In the genomic region with DNA sequence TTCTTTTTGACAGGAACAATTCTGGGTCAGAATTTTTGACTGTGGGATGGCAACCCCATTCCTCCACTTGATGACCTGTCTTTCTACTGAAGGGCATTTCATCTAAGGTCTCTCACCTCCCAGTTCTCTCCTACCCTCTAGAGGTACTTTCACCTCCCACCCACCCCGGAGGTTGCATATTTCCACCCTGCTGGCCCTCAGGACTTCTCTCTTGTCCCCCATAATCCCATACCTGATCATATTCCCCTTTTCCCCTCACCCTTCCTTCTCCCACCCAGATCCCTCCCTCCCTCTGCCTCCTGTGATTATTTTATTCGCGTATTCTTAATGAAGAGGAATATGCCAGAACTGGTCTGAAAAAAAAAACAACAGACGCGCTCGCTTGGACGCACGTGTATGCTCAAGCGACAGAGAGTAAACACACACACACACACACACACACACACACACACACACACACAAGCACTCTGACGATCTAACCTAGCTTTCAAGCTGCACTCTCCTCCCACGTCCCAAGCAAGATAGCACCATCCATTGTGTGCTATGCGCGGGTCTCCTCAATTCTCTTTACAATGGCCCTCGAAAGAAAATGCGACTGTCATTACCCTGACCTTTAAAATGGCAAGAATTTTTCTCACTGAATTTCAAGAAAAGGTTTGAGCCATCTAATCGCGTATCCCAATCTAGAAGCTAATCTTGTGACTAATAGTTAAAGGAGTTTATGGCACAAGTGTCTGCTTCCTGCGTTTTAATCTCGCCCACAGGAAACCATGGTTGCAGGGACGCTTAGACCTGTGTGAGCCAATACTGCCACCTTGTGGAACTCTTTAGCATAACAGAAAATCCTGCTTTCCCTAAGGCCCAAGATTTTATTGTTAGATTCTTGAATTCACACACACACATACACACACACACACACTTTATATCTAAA, we compare ENCODE assay signal across 8 mouse cellular contexts.
DNase-seq lines count a peak whose midpoint lies in the region; ATAC-seq and TF ChIP-seq lines count a peak whose summit lies in the region.

No protein-coding gene starts in this region.

- intact Hi-C loops in left cerebral cortex, postnatal 4 days (cut with DNase I) = loop anchor here (5.0 kb wide), 1 partner anchor 1392 kb away; the partner anchor contains the start of gene Grid2

- TF ChIP-seq CTCF in cortical plate, adult 2 months (IDR thresholded peaks at IDR 0.05; ENCODE audit: extremely low read depth, insufficient read depth, low read length) = peak; percentile 93
- peak; percentile 83 for TF ChIP-seq CTCF in kidney, adult 2 months (conservative IDR thresholded peaks at IDR 0.05; ENCODE audit: insufficient read depth, insufficient read length, low read depth, low read length)

- H3K9me3 ChIP-seq in midbrain, embryonic 11.5 days (ENCODE audit: control insufficient read depth, low read length) = no peaks in the 10 kb centered on the region
- no peaks in the 10 kb centered on the region for H3K9me3 ChIP-seq in stomach, embryonic 16.5 days (replicated peaks; ENCODE audit: control insufficient read depth, low read length)

- H3K4me3 ChIP-seq in cortical plate, adult 2 months (ENCODE audit: insufficient read depth, low read length) = peak overlapping the region; percentile 51
- peak overlapping the region; percentile 39; the same call in 1 of the 2 replicates for H3K4me3 ChIP-seq in kidney, adult 2 months (ENCODE audit: insufficient read depth, low read depth, low read length)
- H3K4me3 ChIP-seq in midbrain, embryonic 11.5 days (ENCODE audit: low read depth, low read length) = peak overlapping the region; percentile 18; the same call in 1 of the 2 replicates
- H3K4me3 ChIP-seq in stomach, embryonic 16.5 days (replicated peaks; ENCODE audit: low read length) = peak overlapping the region; percentile 47

- peak overlapping the region; percentile 53; the same call in 1 of the 2 replicates for H3K9ac ChIP-seq in midbrain, embryonic 11.5 days (ENCODE audit: low read length)
- H3K9ac ChIP-seq in stomach, embryonic 16.5 days (ENCODE audit: low read length) = peak overlapping the region; percentile 5; the same call in 1 of the 2 replicates

- no peaks in the 10 kb centered on the region for H3K36me3 ChIP-seq in kidney, adult 2 months (ENCODE audit: control insufficient read depth, insufficient read depth, low read length)
- H3K36me3 ChIP-seq in midbrain, embryonic 11.5 days (ENCODE audit: control insufficient read depth, insufficient read depth, low read length) = no peaks in the 10 kb centered on the region
- H3K36me3 ChIP-seq in stomach, embryonic 16.5 days (ENCODE audit: control insufficient read depth, insufficient read depth, low read length) = no peaks in the 10 kb centered on the region

- WGBS in kidney, adult 2 months = 3% methylated on average over 20 of the region's 20 CpGs
- WGBS in midbrain, embryonic 11.5 days = 25% methylated on average over 20 of the region's 20 CpGs
- 9% methylated on average over 20 of the region's 20 CpGs for WGBS in stomach, embryonic 16.5 days

- peak; percentile 85 for ATAC-seq in midbrain, embryonic 11.5 days (ENCODE audit: low FRiP score)
- ATAC-seq in stomach, embryonic 16.5 days (ENCODE audit: insufficient read depth, low FRiP score) = peak; percentile 72

- no peaks in the 10 kb centered on the region for H3K27me3 ChIP-seq in kidney, adult 2 months (replicated peaks; ENCODE audit: control insufficient read depth, insufficient read depth, low read length)
- H3K27me3 ChIP-seq in midbrain, embryonic 11.5 days (ENCODE audit: control insufficient read depth, insufficient read depth, low read length) = no peaks in the 10 kb centered on the region
- H3K27me3 ChIP-seq in stomach, embryonic 16.5 days (ENCODE audit: control insufficient read depth, insufficient read depth, low read length) = no peaks in the 10 kb centered on the region

- no peaks in the 10 kb centered on the region for H3K4me1 ChIP-seq in cortical plate, adult 2 months (ENCODE audit: control insufficient read depth, insufficient read depth, low read length)
- H3K4me1 ChIP-seq in kidney, adult 2 months (ENCODE audit: control insufficient read depth, insufficient read depth, low read length) = no peaks in the 10 kb centered on the region
- peaks cover 9% of the 10 kb centered on the region for H3K4me1 ChIP-seq in midbrain, embryonic 11.5 days (ENCODE audit: control insufficient read depth, insufficient read depth, low read length)
- no peaks in the 10 kb centered on the region for H3K4me1 ChIP-seq in stomach, embryonic 16.5 days (ENCODE audit: control insufficient read depth, insufficient read depth, low read length)

- no peak for TF ChIP-seq POLR2A in cortical plate, adult 2 months (IDR thresholded peaks at IDR 0.05; ENCODE audit: extremely low read depth, insufficient read depth, low read length)
- TF ChIP-seq POLR2A in kidney, adult 2 months (IDR thresholded peaks at IDR 0.05; ENCODE audit: low read depth, low read length) = no peak

- H3K4me2 ChIP-seq in midbrain, embryonic 11.5 days = peak overlapping the region; percentile 35
- peak overlapping the region; percentile 64 for H3K4me2 ChIP-seq in stomach, embryonic 16.5 days (ENCODE audit: low read depth, low read length)

- no peak overlapping the region for H3K27ac ChIP-seq in cortical plate, adult 2 months (ENCODE audit: insufficient read depth, low read length)
- no peak overlapping the region for H3K27ac ChIP-seq in kidney, adult 2 months (ENCODE audit: insufficient read depth, low read depth, low read length)
- H3K27ac ChIP-seq in midbrain, embryonic 11.5 days (ENCODE audit: low read depth, low read length) = no peak overlapping the region
- H3K27ac ChIP-seq in stomach, embryonic 16.5 days (ENCODE audit: low read length) = no peak overlapping the region

- DNase-seq in 3T3-L1 (ENCODE audit: low read depth, low spot score) (peak; percentile 85), ZHBTc4 (ENCODE audit: low read depth, low spot score) (peak; percentile 81)
- DNase-seq in heart, adult 8-10 months (ENCODE audit: low spot score) = peak; percentile 58
- DNase-seq in kidney, adult 2 months = peak; percentile 62
- peak; percentile 53 for DNase-seq in left cerebral cortex, postnatal 4 days
- DNase-seq in midbrain, embryonic 11.5 days (ENCODE audit: low spot score, missing footprints) = peak; percentile 98
